Mouse (Mus musculus) liver, adult 2 months (tissue): ENCODE results near the gene Gnat1. TPM values are rescaled to one million over a fixed set of nuclear protein-coding genes. Genes with fewer than 3 reads are reported as not detected.

Experiments used
- DNase-seq: peaks from one replicate; pipeline ENCODE4 v3.0.0-alpha.2; 2011; ENCODE audit warnings: low read depth, low spot score; ENCODE audit errors: extremely low read depth
- H3K27ac ChIP-seq: fragments of 200-500 bp; replicated peaks from 2 replicates; pipeline ENCODE4 v1.5.1; 2012; ENCODE audit warnings: low read depth, mild to moderate bottlenecking, control low read depth, inconsistent platforms, low read length; ENCODE audit not compliant: insufficient read depth
- H3K27me3 ChIP-seq: fragments of 200-500 bp; 2 replicates; pipeline ENCODE4 v1.6.1; 2012; ENCODE audit warnings: mild to moderate bottlenecking, moderate library complexity, low read length, inconsistent platforms; ENCODE audit not compliant: control insufficient read depth, insufficient read depth
- H3K36me3 ChIP-seq: fragments of 200-500 bp; 2 replicates; pipeline ENCODE4 v1.6.1; 2012; ENCODE audit warnings: low read length, inconsistent platforms; ENCODE audit not compliant: control insufficient read depth, insufficient read depth
- H3K4me1 ChIP-seq: fragments of 200-500 bp; 2 replicates; pipeline ENCODE4 v1.6.1; 2011; ENCODE audit warnings: low read length; ENCODE audit not compliant: control insufficient read depth, insufficient read depth
- H3K4me3 ChIP-seq: fragments of 200-500 bp; 2 replicates; pipeline ENCODE4 v1.5.1; 2011; ENCODE audit warnings: low read depth, mild to moderate bottlenecking, control low read depth, low read length, moderate library complexity; ENCODE audit not compliant: insufficient read depth
- H3K79me2 ChIP-seq: fragments of 200-500 bp; 2 replicates; pipeline ENCODE4 v1.6.1; 2012; ENCODE audit warnings: inconsistent platforms, mild to moderate bottlenecking, low read length, moderate library complexity; ENCODE audit not compliant: control insufficient read depth, insufficient read depth
- H3K9ac ChIP-seq: fragments of 200-500 bp; 2 replicates; pipeline ENCODE4 v1.6.1; 2012; ENCODE audit warnings: low read depth, mild to moderate bottlenecking, control low read depth, inconsistent platforms, low read length
- CTCF ChIP-seq: fragments of 200-500 bp; IDR thresholded peaks from 2 replicates; pipeline ENCODE4 v1.5.1; 2011; ENCODE audit warnings: low read depth, low read length, control low read depth
- POLR2A ChIP-seq: fragments of 200-500 bp; IDR thresholded peaks from 2 replicates; pipeline ENCODE4 v1.6.1; 2011; ENCODE audit warnings: low read length, control low read depth; ENCODE audit not compliant: insufficient read depth; ENCODE audit errors: extremely low read depth
- WGBS: fragments of 180-500 bp; shearing (Covaris S2); methylation state at CpG from one replicate; pipeline ENCODE4 v1.1.7; 2018; 5-methylcytosine and 5-hydroxymethylcytosine counted together
- polyA plus RNA-seq: library from polyadenylated mRNA; depleted of rRNA; stranded (reverse); fragments of >200 nt; gene quantifications from 2 replicates; pipeline ENCODE4 v1.2.3, GENCODE M21; 2012
- total RNA-seq: library from RNA; depleted of rRNA; stranded (reverse); fragments of >200 nt; gene quantifications from 2 replicates; pipeline ENCODE4 v1.2.3, GENCODE M21; 2014

The Gnat1 gene
- total and polyA plus RNA-seq, 2 experiments: 3.2 to 7.1 TPM

DNA sequence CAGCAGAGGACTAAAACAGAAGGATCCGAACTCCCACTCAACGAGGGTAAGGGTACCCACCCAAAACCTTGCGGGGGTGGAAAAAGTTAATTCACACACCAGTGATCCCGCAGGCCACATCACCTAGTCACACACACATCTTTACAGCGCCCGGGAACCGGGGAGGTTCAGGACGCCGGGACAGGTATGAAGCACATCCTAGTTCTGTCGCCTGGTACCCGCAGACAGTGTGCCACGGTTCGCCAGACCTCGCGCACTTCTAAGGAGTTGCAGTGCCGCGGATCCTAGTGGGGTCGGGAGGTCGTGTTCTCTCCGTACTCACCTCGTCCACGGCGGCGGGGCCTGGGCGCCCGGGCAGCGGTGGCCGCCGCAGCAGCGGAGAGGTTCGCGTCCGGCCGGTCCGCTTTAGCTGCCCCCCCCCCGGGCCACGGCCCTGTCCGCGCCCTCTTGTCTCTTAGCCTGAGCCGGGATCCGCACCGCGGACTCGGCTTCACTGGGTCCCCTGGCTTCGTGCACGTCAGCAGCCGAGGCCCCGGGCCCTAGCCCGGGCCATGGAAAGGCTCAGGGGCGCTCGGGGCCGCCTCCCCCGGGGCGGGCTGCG lies 29.7 kb upstream of the Gnat1 start:
- Histone ChIP-seq H3K27ac (peak overlapping the region; percentile 46; the same call in 1 of the 2 replicates), H3K4me1 (no peaks in the 10 kb centered on the region; the same call in 1 of the 2 replicates), H3K27me3 (no peaks in the 10 kb centered on the region; the same call in 1 of the 2 replicates), H3K79me2 (no peaks in the 10 kb centered on the region), H3K9ac (peak overlapping the region; percentile 83), H3K36me3 (no peaks in the 10 kb centered on the region), H3K4me3 (peak overlapping the region; percentile 73)
- TF ChIP-seq CTCF (no peak), POLR2A (no peak)
- 1% methylated on average over 54 of the region's 55 CpGs for WGBS
- no peak for DNase-seq

DNA sequence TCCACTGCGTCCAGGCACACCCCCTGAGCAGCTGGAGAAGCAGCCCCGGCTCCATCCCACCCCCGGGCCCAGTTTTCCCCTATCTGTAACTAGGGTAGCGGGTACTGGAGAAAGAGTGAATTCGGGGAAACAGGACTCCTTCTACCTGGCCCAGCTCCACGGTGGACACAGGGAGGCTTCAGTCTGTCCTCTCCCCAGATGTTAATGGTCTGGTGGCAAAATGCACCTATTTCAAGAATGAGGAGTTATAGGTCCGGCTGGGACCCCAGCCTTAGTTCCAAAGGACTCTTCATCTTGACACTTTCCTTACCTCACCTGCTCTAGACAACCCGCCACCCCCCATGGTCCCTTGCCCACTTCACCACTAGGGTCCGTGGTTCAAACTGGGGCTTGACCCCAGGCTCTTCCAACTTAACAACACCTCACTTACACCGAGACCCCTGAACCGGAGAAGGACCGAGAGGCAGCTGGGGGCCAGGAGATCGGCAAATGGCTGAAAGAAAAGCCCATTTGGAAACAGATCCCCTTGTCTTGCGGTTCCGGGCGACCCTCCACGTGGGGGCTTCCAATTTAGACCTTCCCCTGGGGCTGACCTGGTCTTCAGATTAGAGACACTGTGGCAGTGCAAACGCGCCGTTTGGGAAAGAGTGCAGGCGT lies 29.1 kb upstream of the Gnat1 start:
- Histone ChIP-seq H3K4me1 (peaks cover 2% of the 10 kb centered on the region; the same call in 1 of the 2 replicates), H3K9ac (peak overlapping the region; percentile 83), H3K36me3 (no peaks in the 10 kb centered on the region), H3K4me3 (peak overlapping the region; percentile 73), H3K79me2 (no peaks in the 10 kb centered on the region), H3K27ac (no peak overlapping the region), H3K27me3 (no peaks in the 10 kb centered on the region; the same call in 1 of the 2 replicates)
- DNase-seq: no peak
- WGBS: 9% methylated on average over 21 of the region's 21 CpGs
- no peak for TF ChIP-seq POLR2A
- no peak for TF ChIP-seq CTCF

DNA sequence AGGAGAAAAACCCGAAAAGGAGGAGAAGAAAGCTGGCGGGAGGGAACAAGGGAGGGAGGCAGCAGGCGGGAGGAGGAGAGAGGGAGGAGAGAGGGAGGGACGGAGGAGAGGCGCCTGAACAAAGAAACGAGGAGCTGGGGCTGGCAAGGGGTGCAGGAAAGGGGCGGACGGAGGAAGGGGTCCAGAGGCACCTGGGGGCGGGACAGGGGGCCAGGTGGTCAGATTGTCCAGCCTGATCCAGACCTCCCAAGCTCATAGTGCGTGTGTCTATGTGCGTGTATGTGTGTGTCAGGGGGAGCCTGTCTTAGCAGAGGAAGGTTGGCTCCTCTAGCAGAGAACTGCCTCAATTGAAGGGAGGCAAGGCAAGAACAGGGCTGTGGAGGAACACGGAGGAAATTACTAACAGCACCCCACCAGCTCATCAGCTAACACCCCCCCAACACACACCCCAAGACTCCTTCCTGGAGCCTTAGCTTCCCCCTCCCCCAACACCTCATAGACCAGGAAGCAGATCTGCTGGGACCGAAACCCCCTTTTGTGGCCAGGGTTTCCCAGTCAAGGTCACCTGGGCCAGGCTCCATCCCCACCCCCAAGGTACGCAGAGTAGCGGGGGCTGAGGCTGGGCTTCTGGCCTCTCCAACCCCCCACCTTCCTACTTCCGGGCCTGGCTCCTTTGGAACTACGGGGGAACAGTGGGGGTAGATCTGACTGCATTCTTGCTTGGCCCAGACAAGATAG lies 28.4 kb upstream of the Gnat1 start:
- no peak overlapping the region for H3K27ac ChIP-seq
- 24% methylated on average over 17 of the region's 17 CpGs for WGBS

GRCm38 (mm10) chr9:107706781-107707211 lies 27.3 kb upstream of the Gnat1 start:
- no peaks in the 10 kb centered on the region for H3K79me2 ChIP-seq
- 27% methylated on average over 14 of the region's 14 CpGs for WGBS
- TF ChIP-seq CTCF: no peak
- TF ChIP-seq POLR2A: no peak
- no peak overlapping the region for H3K27ac ChIP-seq
- H3K27me3 ChIP-seq: no peaks in the 10 kb centered on the region; the same call in 1 of the 2 replicates
- no peaks in the 10 kb centered on the region for H3K36me3 ChIP-seq
- H3K4me1 ChIP-seq: peaks cover 2% of the 10 kb centered on the region; the same call in 1 of the 2 replicates
- 0 out of 2 replicates have a peak overlapping the region, but pooled peaks have one; percentile 8 for H3K9ac ChIP-seq
- peak overlapping the region; percentile 21; the same call in 1 of the 2 replicates for H3K4me3 ChIP-seq
- DNase-seq: no peak

More for the DNA sequence above, 28.4 kb upstream of the Gnat1 start:
- Histone ChIP-seq H3K36me3 (no peaks in the 10 kb centered on the region), H3K9ac (peak overlapping the region; percentile 27), H3K27me3 (no peaks in the 10 kb centered on the region; the same call in 1 of the 2 replicates), H3K4me3 (peak overlapping the region; percentile 44), H3K4me1 (peaks cover 2% of the 10 kb centered on the region; the same call in 1 of the 2 replicates), H3K79me2 (no peaks in the 10 kb centered on the region)
- DNase-seq: no peak
- TF ChIP-seq POLR2A (no peak), CTCF (no peak)

DNA sequence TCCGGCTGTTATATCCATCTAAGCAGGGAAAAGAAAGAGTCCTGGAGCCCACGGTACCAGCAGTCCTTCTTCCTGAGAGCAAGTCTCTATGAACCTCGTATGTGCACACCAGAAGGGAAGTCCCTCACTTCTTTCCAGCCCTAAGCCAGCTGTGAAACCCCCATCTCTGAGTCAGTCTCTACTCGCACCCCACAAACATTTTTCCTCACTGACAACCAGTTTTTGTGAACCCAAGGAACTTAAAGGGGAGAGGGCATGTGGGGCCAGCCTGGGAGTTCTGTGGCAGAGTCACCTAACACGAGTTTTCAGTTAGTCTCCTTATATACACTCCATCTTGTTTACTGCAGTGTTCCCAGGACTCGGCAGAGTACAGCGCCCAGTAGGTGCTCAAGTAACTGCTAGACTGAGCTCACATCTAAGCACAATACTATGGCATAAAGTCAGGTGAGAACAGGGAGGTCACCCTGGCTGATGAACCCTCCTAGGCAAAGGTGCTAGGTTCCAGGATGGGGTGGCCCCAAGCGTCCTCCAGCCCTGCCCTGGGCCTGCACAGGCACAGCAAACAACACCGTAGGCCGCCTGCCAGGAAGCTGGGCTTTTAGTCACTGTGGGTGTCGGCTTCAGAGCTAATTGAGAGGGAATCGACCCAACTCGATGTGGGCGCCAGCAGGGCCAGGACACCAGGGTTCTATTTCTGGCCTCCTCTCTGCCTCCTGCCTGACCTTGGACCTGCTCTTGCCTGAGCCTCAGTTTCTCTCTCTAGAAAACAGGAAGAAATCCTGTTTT lies 24.0 kb upstream of the Gnat1 start:
- Histone ChIP-seq H3K4me1 (peaks cover 5% of the 10 kb centered on the region), H3K79me2 (no peaks in the 10 kb centered on the region), H3K27ac (peak overlapping the region; percentile 8; the same call in 1 of the 2 replicates), H3K27me3 (no peaks in the 10 kb centered on the region), H3K4me3 (no peak overlapping the region), H3K9ac (no peak overlapping the region), H3K36me3 (no peaks in the 10 kb centered on the region)
- DNase-seq: peak; percentile 68
- 40% methylated on average over 14 of the region's 14 CpGs for WGBS
- TF ChIP-seq CTCF: no peak
- TF ChIP-seq POLR2A: no peak
